Mouse (Mus musculus) liver, embryonic 14.5 days (tissue): Measurements from ENCODE around the gene Araf. TPM values are rescaled to one million over a fixed set of nuclear protein-coding genes. Genes with fewer than 3 reads are reported as not detected.

Experiments
- ATAC-seq: fragments of 200-750 bp; cut with Nextera tagmentation; 2 replicates; pipeline ENCODE4 v1.8.0; 2017; ENCODE audit warnings: moderate number of reproducible peaks, mild to moderate bottlenecking, moderate library complexity; ENCODE audit not compliant: insufficient read depth
- DNase-seq, 3 experiments: peaks; one replicate each; pipeline ENCODE4 v3.0.0-alpha.2; 2012 to 2013; ENCODE audit warnings: low read depth in 3 of 3, low spot score in 3 of 3
- H3K27ac ChIP-seq: fragments of 300-500 bp; sonication (generic); 2 replicates; pipeline ENCODE4 v1.5.1; 2014; ENCODE audit warnings: moderate library complexity, mild to moderate bottlenecking, control low read depth, inconsistent platforms
- H3K27me3 ChIP-seq: fragments of 300-500 bp; sonication (generic); 2 replicates; pipeline ENCODE4 v1.6.1; 2014; ENCODE audit warnings: mild to moderate bottlenecking, low read length, moderate library complexity; ENCODE audit not compliant: control insufficient read depth, insufficient read depth
- H3K36me3 ChIP-seq: fragments of 300-500 bp; sonication (generic); replicated peaks from 2 replicates; pipeline ENCODE4 v1.6.1; 2014; ENCODE audit warnings: low read depth; ENCODE audit not compliant: control insufficient read depth, insufficient read depth
- H3K4me1 ChIP-seq, 2 experiments: fragments of 200-500 bp in 1 of 2; fragments of 300-500 bp in 1 of 2; sonication (generic) in 1 of 2; replicated peaks; 2 replicates each; pipeline ENCODE4 v1.6.1; 2012 to 2014; ENCODE audit warnings: antibody characterized with exemption in 1 of 2, inconsistent platforms in 1 of 2, low read length in 1 of 2; ENCODE audit not compliant: control insufficient read depth in 2 of 2, insufficient read depth in 2 of 2
- H3K4me2 ChIP-seq: fragments of 300-500 bp; sonication (generic); 2 replicates; pipeline ENCODE4 v1.6.1; 2014; ENCODE audit warnings: low read depth, mild to moderate bottlenecking, control low read depth, moderate library complexity
- H3K4me3 ChIP-seq, 2 experiments: fragments of 200-500 bp in 1 of 2; fragments of 300-500 bp in 1 of 2; sonication (generic) in 1 of 2; 2 replicates each; pipeline ENCODE4 v1.5.1; 2012 to 2014; ENCODE audit warnings: low read depth in 2 of 2, low read length in 2 of 2, mild to moderate bottlenecking in 2 of 2, control low read depth in 1 of 2, inconsistent platforms in 1 of 2, moderate library complexity in 1 of 2; ENCODE audit not compliant: insufficient read depth in 1 of 2
- H3K9ac ChIP-seq: fragments of 300-500 bp; sonication (generic); replicated peaks from 2 replicates; pipeline ENCODE4 v1.6.1; 2014; ENCODE audit warnings: mild to moderate bottlenecking, control low read depth, moderate library complexity
- H3K9me3 ChIP-seq: fragments of 300-500 bp; sonication (generic); 2 replicates; pipeline ENCODE4 v1.6.1; 2016; ENCODE audit warnings: low read length, mixed read lengths; ENCODE audit not compliant: control insufficient read depth
- CTCF ChIP-seq: IDR thresholded peaks from 2 replicates; pipeline ENCODE4 v1.5.1; 2016; ENCODE audit warnings: antibody characterized with exemption, low read depth, control low read depth
- EP300 ChIP-seq: IDR thresholded peaks from 2 replicates; pipeline ENCODE4 v1.6.1; 2016; ENCODE audit warnings: antibody characterized with exemption, low read depth
- WGBS: fragments of 180-500 bp; shearing (Covaris S2); extraction: QIAGEN DNeasy Blood & Tissue Kit; methylation state at CpG from one replicate; pipeline ENCODE4 v1.1.7; 2014; ENCODE audit not compliant: insufficient replicate concordance; 5-methylcytosine and 5-hydroxymethylcytosine counted together
- polyA plus RNA-seq, 2 experiments: library from polyadenylated mRNA; depleted of rRNA in 1 of 2; stranded (reverse) in 1 of 2; unstranded in 1 of 2; fragments of >200 nt; fragmentation: Nextera tagmentation in 1 of 2; extraction: Ambion mirVana in 1 of 2; gene quantifications; 2 replicates each; pipeline versions ENCODE4 v1.2.1 to v1.2.3; 2012 to 2014

Araf gene
- polyA plus RNA-seq (2012; rRNA removed) (38.3 and 43.3 TPM in 2 replicates), polyA plus RNA-seq (2014; fragmentation: Nextera tagmentation; extraction: Ambion mirVana) (33.3 and 35.1 TPM in 2 replicates)

- Histone ChIP-seq H3K27me3 (no peaks in the 10 kb centered on the region), H3K4me2 (peak within 1 kb of the TSS; percentile 81), H3K36me3 (no peaks in the 10 kb centered on the region), H3K4me1 (peaks cover 0 to 5% of the 10 kb centered on the region in 2 experiments; a peak in 2 of 4 replicates), H3K4me3 (peak within 1 kb of the TSS; percentile 51 to 91), H3K9ac (peak within 1 kb of the TSS; percentile 66), H3K27ac (peak within 1 kb of the TSS; percentile 66), H3K9me3 (no peaks in the 10 kb centered on the region)
- DNase-seq (no peak), ATAC-seq (peak; percentile 76)
- WGBS, result 16% methylated on average over 5 of the region's 7 CpGs
- TF ChIP-seq EP300 (no peak), CTCF (no peak)
These were observed at the start of gene Araf for GRCm38 (mm10) chrX:20797681-20798080. Gene Araf, plus strand, starts transcription at chrX:20797814.

GRCm38 (mm10) chrX:20748829-20749228 lies 48.8 kb upstream of the Araf start:
- no peak overlapping the region for H3K4me3 ChIP-seq
- H3K4me2 ChIP-seq, result no peak overlapping the region
- H3K36me3 ChIP-seq, result no peaks in the 10 kb centered on the region
- H3K27ac ChIP-seq, result no peak overlapping the region
- WGBS, result 28% methylated on average over 2 of the region's 2 CpGs
- H3K27me3 ChIP-seq, result no peaks in the 10 kb centered on the region
- DNase-seq (no peak), ATAC-seq (peak; percentile 70)
- H3K4me1 ChIP-seq, result peaks cover 0 to 5% of the 10 kb centered on the region in 2 experiments; a peak in 3 of 4 replicates
- H3K9me3 ChIP-seq, result no peaks in the 10 kb centered on the region
- no peak overlapping the region for H3K9ac ChIP-seq
- TF ChIP-seq EP300 (0 out of 2 replicates have a peak, but pooled peaks have one; percentile 5), CTCF (no peak)

- 68% methylated on average over 4 of the region's 4 CpGs for WGBS
- Histone ChIP-seq H3K4me3 (no peak overlapping the region), H3K9ac (no peak overlapping the region), H3K27ac (no peak overlapping the region), H3K9me3 (no peaks in the 10 kb centered on the region), H3K36me3 (no peaks in the 10 kb centered on the region), H3K4me1 (no peaks in the 10 kb centered on the region), H3K27me3 (no peaks in the 10 kb centered on the region), H3K4me2 (no peak overlapping the region)
- no peak for ATAC-seq
- DNase-seq, result no peak
- TF ChIP-seq CTCF (no peak), EP300 (no peak)
These were observed 36.4 kb upstream of the Araf start for GRCm38 (mm10) chrX:20761201-20761600.

- TF ChIP-seq EP300 (no peak), CTCF (peak; percentile 92)
- WGBS, result 6% methylated on average over 1 of the region's 1 CpGs
These were observed 26.8 kb upstream of the Araf start for GRCm38 (mm10) chrX:20770697-20771381.

GRCm38 (mm10) chrX:20771666-20772065 lies 25.9 kb upstream of the Araf start:
- ATAC-seq (no peak), DNase-seq (no peak)
- Histone ChIP-seq H3K4me3 (no peak overlapping the region), H3K9ac (no peak overlapping the region), H3K27me3 (no peaks in the 10 kb centered on the region), H3K36me3 (no peaks in the 10 kb centered on the region), H3K4me1 (no peaks in the 10 kb centered on the region), H3K4me2 (no peak overlapping the region), H3K9me3 (no peaks in the 10 kb centered on the region), H3K27ac (no peak overlapping the region)
- TF ChIP-seq CTCF (no peak), EP300 (no peak)
- 34% methylated on average over 2 of the region's 2 CpGs for WGBS

More at GRCm38 (mm10) chrX:20770697-20771381, 26.8 kb upstream of the Araf start:
- Histone ChIP-seq H3K4me3 (no peak overlapping the region), H3K9ac (no peak overlapping the region), H3K27ac (no peak overlapping the region), H3K4me1 (no peaks in the 10 kb centered on the region), H3K36me3 (no peaks in the 10 kb centered on the region), H3K9me3 (no peaks in the 10 kb centered on the region), H3K4me2 (no peak overlapping the region), H3K27me3 (no peaks in the 10 kb centered on the region)
- ATAC-seq, result peak; percentile 70; the same call in 1 of the 2 replicates
- peak; percentile 48 to 61 (median 49) for DNase-seq
